Mouse (Mus musculus): ENCODE data around the gene Elfn2.

Elfn2 gene

DNA sequence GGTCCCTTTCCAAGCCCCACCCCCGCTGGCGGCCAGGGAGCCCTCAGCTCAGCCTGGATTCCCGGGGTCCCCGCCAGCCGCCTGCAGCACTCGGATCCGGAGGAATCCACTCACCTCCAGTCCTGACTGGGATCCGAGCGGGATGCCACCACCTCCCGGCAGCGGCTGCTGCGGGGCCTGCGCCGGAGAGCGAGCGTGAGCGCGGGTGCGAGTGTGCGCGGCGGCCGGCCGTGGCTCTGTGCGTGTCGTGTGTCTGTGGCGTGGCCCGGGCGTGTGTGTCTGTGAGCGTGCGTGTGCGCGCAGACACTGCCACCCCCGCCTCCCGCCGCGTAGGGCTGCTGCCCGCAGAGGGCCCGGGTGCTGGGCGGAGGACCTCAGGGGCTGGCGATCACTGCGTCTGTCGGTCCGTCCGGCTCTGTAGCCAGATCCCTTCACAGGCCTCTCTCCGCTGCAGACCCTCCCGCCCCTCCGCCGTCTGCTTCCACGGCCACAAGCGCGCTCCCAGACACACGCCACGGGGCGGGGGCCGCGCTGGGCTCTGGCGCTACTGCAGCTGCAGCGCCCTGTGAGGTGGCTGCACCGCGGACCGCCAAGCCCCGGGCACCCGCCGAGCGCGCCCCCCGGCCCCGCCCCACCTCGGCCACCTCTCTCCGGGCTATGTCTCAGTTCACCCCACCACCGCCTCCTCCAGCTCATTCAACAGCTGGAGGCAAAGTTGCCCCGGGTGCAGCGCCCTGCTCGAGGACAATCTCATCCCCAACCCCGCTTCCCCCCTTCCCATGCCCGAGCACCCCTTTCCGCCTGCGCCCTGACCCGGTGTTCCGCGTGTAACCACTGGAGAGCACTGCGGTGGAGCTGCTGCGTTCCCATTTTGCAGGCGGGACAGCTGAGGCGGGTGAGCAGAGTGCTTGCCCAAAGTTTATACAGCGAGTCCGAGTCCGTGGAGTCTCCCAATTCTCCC, at the start of gene Elfn2:
Elfn2 (minus strand) TSS at position 482 of the 961 bp plus-strand sequence.
- no peak for DNase-seq

GRCm38 (mm10) chr15:78763704-78764103, 45.1 kb upstream of the Elfn2 start:
- no peak for DNase-seq

DNA sequence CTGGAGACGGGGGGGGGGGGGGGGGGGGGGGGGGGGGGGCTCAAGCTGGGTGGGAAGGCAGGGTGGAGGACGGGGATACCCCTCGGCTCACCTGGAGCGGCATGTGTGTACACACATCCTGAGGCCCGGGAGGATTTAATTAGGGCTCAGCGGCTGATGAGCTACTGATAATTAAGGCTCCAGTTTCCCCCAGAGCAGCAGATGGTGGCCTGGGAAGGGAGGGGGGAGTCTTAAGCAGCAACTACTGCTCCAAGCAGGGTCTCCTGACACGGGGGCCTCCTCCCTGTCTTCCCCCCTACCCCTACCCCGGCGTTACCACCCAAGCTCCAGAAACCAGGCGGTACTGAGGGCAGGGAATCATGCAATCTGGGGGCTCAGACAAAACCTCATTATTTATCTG, 44.6 kb upstream of the Elfn2 start:
- DNase-seq: no peak

DNA sequence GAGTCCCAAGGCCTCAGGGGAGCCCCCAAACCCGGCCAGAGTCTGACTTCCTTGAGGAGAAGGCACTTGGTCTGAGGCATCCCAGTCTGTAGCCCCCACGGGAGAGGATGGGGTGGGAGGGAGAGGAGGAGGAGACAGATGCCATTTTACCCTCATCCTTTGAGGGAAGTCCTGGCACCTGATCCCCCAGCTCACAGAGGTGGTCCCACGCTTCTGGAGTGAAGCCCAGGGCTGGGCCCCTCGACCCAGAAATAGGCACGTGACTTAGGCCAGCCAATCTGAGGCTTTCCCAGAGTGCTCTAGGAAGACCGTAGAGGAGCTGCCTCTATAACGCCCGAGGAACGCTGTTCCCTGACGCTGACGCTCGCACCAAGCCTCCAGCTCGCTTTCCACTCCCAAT, 42.5 kb upstream of the Elfn2 start:
- DNase-seq: no peak

GRCm38 (mm10) chr15:78758132-78758531, 39.6 kb upstream of the Elfn2 start:
- no peak for DNase-seq

DNA sequence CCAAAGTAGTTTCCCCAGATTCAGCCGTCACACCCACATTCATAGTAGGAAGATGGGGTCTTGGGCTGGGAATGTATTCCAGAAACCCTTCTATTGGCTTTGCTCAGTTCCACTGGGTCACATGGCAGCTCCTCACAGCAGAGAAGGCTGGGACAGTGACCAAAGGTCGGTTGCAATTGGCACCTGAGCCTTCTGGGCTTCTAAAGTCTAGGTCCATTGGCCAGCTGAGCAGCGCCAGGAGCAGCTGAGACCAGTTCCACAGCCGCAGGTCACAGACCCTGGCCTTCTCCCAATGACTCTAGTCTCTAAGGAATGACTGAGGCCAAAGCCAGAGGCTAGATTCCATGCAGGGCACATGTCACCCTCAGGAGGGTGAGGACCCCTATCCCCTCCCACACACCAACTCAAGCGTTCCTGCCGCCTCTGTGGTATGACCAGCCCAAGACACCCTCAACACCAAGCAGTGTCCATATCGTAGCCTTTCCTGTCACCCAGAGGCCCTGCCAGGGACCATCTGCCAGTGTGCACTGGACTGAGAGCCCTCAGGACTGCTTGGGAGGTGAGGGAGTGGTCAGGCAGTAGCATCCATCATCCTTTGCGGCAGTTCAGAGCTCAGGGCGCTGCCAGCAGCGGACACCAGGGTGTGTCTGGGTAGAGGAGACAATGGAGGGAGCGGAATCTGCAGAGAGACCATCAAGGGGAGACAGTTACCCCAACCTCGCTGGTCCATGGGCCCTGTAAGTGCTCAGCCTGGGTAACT, 37.6 kb upstream of the Elfn2 start:
- no peak for DNase-seq

GRCm38 (mm10) chr15:78755226-78755625, 36.7 kb upstream of the Elfn2 start:
- DNase-seq: no peak

DNA sequence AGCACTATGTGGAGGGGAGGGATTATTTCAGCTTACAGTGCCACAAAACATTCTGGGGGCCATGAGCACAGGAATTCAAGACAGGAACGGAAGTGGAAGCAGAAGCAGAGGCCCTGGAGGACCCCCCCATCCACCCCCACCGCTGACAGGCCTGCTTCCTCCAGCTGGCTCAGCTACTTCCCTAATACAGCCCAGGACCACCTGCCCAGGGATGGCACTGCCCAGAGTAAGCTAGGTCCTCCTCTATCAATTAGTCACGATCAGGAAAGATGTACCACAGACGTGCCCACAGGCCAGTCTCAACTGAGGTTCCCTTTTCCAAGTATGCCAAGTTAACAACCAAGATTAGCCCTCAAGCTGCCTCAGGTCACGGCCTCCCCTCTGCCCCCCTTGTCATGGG, 35.6 kb upstream of the Elfn2 start:
- no peak for DNase-seq

- no peak for DNase-seq
These were observed 34.4 kb upstream of the Elfn2 start for GRCm38 (mm10) chr15:78752991-78753390.

- DNase-seq: no peak
These were observed 32.2 kb upstream of the Elfn2 start for GRCm38 (mm10) chr15:78750608-78751350.

DNA sequence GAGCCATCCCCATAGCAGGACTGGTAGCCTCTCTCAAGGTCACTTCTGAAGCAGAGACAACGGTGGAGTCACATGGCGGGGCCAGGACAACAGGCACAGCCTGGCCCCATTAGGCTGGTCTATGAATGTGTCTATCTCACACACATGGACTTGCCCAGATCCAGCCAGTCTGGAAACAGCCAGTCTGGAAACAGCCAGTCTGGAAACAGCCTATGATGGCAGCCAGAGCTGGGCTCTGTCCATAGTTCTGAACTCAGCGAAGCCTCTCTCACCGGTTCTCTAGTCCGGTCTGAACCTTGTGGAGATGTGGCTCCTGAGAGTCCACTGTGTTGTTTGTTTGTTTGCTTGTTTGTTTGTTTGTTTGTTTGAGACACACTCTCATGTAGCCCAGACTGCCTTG, 31.3 kb upstream of the Elfn2 start:
- DNase-seq: no peak

GRCm38 (mm10) chr15:78744206-78744605, 25.6 kb upstream of the Elfn2 start:
- peak; percentile 48 for DNase-seq

DNA sequence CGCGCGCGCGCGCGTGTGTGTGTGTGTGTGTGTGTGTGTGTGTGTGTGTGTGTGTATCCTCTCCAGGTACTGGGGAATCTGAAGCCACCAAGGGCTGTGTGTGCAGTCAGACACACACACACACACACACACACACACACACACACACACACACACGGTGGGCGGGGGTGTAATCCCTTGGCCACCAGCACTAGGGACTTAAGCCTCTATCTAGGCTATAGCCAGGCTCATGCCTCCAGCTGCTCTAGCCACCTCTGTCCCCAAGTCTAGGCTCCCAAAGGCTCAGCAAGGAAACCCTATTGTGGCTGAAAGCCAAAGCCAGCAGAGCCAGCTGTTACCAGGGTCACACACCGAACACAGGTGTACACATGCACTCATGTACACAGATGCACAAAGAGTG, 24.3 kb upstream of the Elfn2 start:
- DNase-seq: no peak

DNA sequence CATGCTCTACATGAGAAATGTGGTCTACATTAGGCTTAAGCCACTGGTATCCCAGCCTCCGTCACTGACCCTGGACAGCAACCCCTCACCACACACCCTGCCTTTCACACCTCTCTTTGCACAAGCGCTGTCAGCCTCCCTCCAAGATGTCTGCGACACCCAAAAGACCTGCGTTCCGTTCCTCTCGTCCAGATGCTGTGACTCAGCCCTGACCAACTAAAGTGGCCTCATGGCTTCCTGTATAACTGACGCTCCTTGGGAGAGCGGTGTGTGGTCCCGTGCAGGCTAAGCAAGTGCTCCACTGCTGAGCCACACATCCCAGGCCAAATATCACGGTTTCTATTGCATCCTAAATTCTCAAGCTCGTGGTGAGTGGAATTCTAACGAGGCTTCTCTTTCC, 22.1 kb upstream of the Elfn2 start:
- no peak for DNase-seq

- no peak for DNase-seq
These were observed 18.6 kb upstream of the Elfn2 start for GRCm38 (mm10) chr15:78737146-78737545.

DNA sequence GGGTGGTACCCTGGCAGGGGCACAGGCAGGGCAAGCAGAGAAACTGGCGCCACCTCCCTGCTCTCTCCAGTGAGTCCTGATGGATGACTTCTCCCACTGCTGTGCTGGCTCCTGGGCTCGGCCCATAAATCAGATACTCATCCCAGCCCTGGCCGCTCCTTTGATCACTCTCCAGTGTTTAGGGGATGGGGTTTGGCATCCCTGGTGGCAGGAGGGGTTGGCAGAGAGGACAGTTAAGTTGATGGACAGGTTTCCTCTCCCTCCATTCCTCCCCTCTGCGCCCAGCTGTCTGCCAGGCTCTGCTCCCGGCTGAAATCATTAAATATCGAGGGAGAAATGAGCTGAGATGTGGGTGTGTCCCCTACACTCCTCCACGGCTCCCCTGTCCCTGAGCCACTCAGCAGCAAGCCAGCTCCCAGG, 18.1 kb upstream of the Elfn2 start:
- DNase-seq: no peak

GRCm38 (mm10) chr15:78736181-78736579, 17.6 kb upstream of the Elfn2 start:
- DNase-seq: no peak

DNA sequence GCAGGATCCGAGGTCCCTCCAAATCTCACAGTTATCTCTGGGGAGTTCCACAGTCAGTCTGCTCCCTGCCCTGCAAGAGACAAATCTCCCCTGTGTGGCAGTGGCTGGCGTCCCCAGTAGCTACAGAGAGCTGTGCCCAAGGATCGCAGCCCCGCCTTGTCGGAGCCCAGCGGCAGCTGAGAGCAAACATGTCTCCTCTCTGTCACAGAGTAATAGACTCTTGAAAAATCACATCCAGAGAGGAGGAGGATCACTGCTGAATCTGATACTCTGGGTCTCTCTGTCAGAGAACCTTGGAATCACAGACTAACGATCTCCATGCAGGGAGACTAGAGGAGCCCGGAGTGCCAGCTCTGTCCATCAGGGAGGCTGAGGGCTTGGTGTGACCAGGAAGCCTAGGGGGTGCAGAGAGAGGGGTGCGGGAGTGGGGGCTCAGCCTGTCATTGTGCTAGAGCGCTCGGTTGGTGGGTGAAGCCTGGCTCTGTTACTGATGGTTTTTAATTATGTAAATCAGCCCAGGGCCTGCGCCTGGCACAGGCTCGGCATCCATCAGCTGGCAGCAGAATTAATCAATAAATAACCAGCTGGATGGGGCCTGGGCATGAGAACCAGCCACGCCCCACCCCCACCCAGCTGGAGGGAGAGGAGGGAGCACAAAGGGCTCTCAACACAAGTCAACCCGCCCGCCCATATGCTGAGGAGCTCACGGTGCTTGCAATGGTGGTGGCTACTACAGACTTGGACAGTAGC, 17.0 kb upstream of the Elfn2 start:
- DNase-seq: no peak

DNA sequence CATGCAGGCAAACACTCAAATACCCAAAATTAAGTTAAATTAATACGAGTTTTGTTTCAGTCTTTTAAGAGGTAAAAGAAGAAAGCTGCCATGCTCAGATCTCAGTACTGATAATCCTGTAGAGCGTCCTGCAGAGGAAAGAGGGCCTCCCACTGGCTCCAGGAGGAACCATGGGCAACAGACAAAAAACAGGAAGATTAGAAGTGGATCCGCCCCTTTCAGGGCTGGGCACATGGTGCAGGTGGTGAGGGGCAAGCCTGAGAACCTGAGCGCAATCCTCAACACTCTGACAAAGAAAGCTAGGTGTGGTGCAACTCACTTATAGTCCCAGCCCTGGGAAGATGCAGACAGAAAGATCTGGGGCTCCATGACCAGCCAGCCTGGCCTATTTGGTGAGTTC, 13.3 kb upstream of the Elfn2 start:
- no peak for DNase-seq

DNA sequence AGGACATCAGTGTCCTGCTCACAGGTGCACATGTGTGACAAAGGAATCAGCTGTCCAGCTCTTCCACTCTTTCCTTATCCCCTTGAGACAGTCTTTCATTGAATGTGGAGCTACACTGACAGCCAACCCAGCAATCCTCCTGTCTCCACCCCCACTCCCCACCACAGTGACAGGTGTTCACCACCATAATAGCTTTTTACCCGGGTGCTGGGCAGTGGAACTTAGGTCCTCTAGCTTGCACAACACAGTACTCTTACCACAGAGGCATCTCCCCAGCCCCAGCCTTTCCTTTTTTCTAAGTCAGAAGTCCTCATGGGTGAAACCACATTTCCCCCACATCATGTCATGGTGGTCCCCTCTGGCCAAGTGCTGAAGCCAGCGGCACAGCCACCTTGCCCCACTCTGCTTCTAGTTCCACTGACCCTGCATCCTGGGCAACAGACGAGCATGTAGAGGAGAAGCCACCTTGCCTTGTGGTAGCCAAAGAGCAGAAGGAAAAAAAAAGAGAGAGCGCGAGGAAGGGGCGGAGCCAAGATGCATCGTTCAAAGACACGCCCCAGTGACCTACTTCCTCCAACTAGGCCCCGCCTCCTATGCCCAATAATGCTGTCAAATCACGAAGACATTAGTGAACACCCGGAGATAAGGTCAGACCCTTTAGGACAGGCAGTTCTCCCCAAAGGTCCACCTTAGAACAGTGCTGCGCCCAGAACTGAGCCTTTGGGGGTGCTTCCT, 11.9 kb upstream of the Elfn2 start:
- DNase-seq: no peak

GRCm38 (mm10) chr15:78726697-78727096, 8.1 kb upstream of the Elfn2 start:
- no peak for DNase-seq

DNA sequence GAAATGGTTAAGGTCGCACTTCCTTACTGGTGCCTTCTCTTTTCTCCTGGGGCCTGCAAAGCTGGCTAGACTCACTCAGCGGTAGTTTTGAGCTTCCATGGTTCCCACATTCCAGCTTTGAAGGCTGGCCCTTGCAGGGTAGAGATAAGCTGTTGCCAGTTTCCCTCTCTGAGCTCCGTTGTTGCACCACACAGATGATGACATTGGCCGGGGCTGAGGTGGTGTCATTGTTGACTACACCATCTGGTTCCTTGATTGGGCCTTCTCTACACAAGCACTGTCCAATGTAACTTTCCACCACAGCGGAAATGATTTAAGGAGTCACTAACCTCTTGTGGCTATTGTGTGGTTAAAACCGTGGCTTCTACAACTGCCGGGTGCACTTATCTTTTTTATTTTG, 2.0 kb upstream of the Elfn2 start:
- DNase-seq: no peak
